Mouse (Mus musculus) spleen, adult 2 months (tissue): Measurements from ENCODE around the gene Phactr3. TPM values are rescaled to one million over a fixed set of nuclear protein-coding genes. Genes with fewer than 3 reads are reported as not detected.

ENCODE experiments used
- DNase-seq, 2 experiments: peaks; one replicate each; pipeline versions ENCODE4 v3.0.0 to v3.0.0-alpha.2; 2012 to 2021; ENCODE audit warnings: low spot score in 2 of 2, low read depth in 1 of 2
- H3K27ac ChIP-seq: fragments of 200-500 bp; 2 replicates; pipeline ENCODE4 v1.5.1; 2012; ENCODE audit warnings: low read length, inconsistent platforms; ENCODE audit not compliant: insufficient read depth
- H3K27me3 ChIP-seq: fragments of 200-500 bp; 2 replicates; pipeline ENCODE4 v1.6.1; 2012; ENCODE audit warnings: mild to moderate bottlenecking, moderate library complexity, low read length, inconsistent platforms; ENCODE audit not compliant: control insufficient read depth, insufficient read depth
- H3K36me3 ChIP-seq: fragments of 200-500 bp; 2 replicates; pipeline ENCODE4 v1.6.1; 2012; ENCODE audit warnings: mild to moderate bottlenecking, low read length, inconsistent platforms; ENCODE audit not compliant: control insufficient read depth, insufficient read depth
- H3K4me1 ChIP-seq: fragments of 200-500 bp; 2 replicates; pipeline ENCODE4 v1.6.1; 2011; ENCODE audit warnings: inconsistent platforms; ENCODE audit not compliant: control insufficient read depth, insufficient read depth, insufficient read length
- H3K4me3 ChIP-seq: fragments of 200-500 bp; 2 replicates; pipeline ENCODE4 v1.5.1; 2011; ENCODE audit warnings: mild to moderate bottlenecking, inconsistent platforms; ENCODE audit not compliant: insufficient read depth, insufficient read length; ENCODE audit errors: extremely low read depth
- CTCF ChIP-seq: fragments of 200-500 bp; IDR thresholded peaks from 2 replicates; pipeline ENCODE4 v1.5.1; 2011; ENCODE audit warnings: mild to moderate bottlenecking, inconsistent platforms; ENCODE audit not compliant: insufficient read depth, insufficient read length, insufficient replicate concordance; ENCODE audit errors: extremely low read depth
- POLR2A ChIP-seq: fragments of 200-500 bp; IDR thresholded peaks from 2 replicates; pipeline ENCODE4 v1.6.1; 2011; ENCODE audit warnings: low read depth, low read length, inconsistent platforms
- WGBS: fragments of 180-500 bp; shearing (Covaris S2); methylation state at CpG from one replicate; pipeline ENCODE4 v1.1.7; 2018; 5-methylcytosine and 5-hydroxymethylcytosine counted together
- polyA plus RNA-seq: library from polyadenylated mRNA; depleted of rRNA; stranded (reverse); fragments of >200 nt; gene quantifications from 2 replicates; pipeline ENCODE4 v1.2.3, GENCODE M21; 2012

Phactr3 gene
- polyA plus RNA-seq, 1 experiment = 0.54 TPM

GRCm38 (mm10) chr2:178233487-178233886 is 114.7 kb downstream of the Phactr3 start:
- no peak for DNase-seq
- no peaks in the 10 kb centered on the region for H3K4me1 ChIP-seq
- TF ChIP-seq POLR2A (no peak), CTCF (no peak)
- H3K27ac ChIP-seq = no peak overlapping the region
- H3K27me3 ChIP-seq = no peaks in the 10 kb centered on the region
- WGBS = 85% methylated on average over 5 of the region's 5 CpGs
- no peaks in the 10 kb centered on the region for H3K36me3 ChIP-seq
- H3K4me3 ChIP-seq = no peak overlapping the region

DNA sequence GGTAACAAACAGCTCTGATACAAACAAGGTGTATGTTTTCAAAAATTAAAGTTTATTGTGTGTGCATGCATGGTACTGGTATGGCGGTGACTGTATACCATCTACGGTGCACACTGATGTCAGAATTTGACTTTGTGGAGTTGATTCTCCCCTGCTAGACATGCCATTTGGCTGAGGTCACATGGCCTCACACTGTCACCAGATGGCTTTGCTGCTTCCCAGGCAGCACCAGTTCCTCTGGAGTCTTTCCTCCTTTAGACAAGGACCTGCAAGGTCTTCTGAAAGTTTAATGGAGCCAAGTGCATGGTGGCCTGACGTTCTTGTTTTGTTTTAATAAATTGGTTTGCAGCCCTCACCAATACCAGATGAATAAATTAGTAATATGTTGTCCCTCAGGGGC is 118.3 kb downstream of the Phactr3 start:
- TF ChIP-seq CTCF (no peak), POLR2A (no peak)
- Histone ChIP-seq H3K27ac (no peak overlapping the region), H3K27me3 (no peaks in the 10 kb centered on the region), H3K4me1 (no peaks in the 10 kb centered on the region), H3K4me3 (no peak overlapping the region), H3K36me3 (no peaks in the 10 kb centered on the region)
- WGBS = 95% methylated on average over 3 of the region's 3 CpGs
- DNase-seq = no peak

DNA sequence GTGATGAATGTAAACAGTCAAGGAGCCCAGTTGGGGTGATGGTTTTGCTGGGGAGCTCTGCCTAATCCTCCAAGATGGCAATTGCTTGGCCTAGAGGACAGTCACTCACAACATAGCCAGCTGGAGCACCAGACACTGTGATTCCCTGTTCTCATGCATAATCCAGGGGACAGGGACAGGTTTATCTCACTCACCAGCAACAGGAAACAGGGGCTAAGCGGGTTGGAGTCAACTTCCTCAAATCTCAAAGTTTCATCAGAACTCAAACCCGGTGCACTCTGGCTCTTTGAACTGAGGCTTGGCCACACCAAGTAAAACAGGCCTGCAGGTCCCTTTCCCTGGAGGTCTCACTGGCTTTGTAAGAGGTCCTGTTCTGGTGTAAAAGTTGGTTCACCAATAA is 119.7 kb downstream of the Phactr3 start:
- DNase-seq = no peak
- H3K4me1 ChIP-seq = no peaks in the 10 kb centered on the region
- WGBS = 7% methylated on average over 2 of the region's 2 CpGs
- no peak for TF ChIP-seq POLR2A
- TF ChIP-seq CTCF = no peak
- H3K27ac ChIP-seq = no peak overlapping the region
- H3K36me3 ChIP-seq = no peaks in the 10 kb centered on the region
- no peak overlapping the region for H3K4me3 ChIP-seq
- H3K27me3 ChIP-seq = no peaks in the 10 kb centered on the region

DNA sequence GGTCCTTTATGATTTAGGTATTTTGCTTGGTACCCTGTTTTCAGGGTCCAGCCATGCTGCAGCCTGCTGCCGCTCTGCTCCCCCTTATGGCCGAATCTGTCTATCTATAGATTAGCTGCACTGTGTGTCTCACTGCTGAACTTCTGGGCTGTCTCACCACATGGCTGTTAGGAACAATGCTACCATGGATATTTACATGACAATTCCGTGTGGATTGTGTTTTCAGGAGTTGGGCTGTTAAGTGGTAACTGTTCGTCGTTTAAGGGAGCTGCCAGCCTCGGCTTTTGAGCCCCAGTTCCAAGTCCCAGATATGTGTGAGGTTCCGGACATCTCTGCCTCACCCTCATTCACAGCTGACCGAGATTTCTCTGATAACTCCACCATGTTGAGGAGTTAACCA is 122.1 kb downstream of the Phactr3 start:
- H3K36me3 ChIP-seq = no peaks in the 10 kb centered on the region
- no peak overlapping the region for H3K4me3 ChIP-seq
- no peak overlapping the region for H3K27ac ChIP-seq
- no peak for DNase-seq
- TF ChIP-seq CTCF (no peak), POLR2A (no peak)
- 78% methylated on average over 8 of the region's 8 CpGs for WGBS
- H3K4me1 ChIP-seq = no peaks in the 10 kb centered on the region
- no peaks in the 10 kb centered on the region for H3K27me3 ChIP-seq

GRCm38 (mm10) chr2:178241374-178241773 is 122.6 kb downstream of the Phactr3 start:
- Histone ChIP-seq H3K4me1 (no peaks in the 10 kb centered on the region), H3K36me3 (no peaks in the 10 kb centered on the region), H3K27ac (no peak overlapping the region), H3K4me3 (no peak overlapping the region), H3K27me3 (no peaks in the 10 kb centered on the region)
- no peak for DNase-seq
- 82% methylated on average over 3 of the region's 3 CpGs for WGBS
- TF ChIP-seq CTCF (no peak), POLR2A (no peak)

DNA sequence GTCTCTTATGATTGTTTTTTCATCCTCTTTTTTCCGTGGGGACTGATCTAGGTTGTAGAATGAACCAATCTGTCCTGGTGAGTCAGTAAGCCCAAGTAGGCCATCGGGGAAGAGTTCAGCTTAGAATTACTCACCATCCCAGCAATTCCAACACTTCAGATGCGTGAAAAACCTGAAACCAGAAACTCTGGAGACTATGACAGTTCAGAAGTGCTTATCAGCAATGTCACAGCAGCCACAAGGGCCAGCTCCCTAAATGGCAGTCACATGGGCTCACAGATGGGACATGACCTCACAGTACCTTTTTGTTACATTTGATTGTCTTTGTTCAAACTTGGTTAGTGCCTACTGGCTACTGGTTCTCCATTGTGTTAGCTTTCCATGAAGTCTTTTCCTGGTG is 124.2 kb downstream of the Phactr3 start:
- Histone ChIP-seq H3K4me1 (no peaks in the 10 kb centered on the region), H3K27ac (no peak overlapping the region), H3K4me3 (no peak overlapping the region), H3K36me3 (no peaks in the 10 kb centered on the region), H3K27me3 (no peaks in the 10 kb centered on the region)
- WGBS = 66% methylated on average over 3 of the region's 3 CpGs
- TF ChIP-seq POLR2A = no peak
- TF ChIP-seq CTCF = no peak
- DNase-seq = no peak

DNA sequence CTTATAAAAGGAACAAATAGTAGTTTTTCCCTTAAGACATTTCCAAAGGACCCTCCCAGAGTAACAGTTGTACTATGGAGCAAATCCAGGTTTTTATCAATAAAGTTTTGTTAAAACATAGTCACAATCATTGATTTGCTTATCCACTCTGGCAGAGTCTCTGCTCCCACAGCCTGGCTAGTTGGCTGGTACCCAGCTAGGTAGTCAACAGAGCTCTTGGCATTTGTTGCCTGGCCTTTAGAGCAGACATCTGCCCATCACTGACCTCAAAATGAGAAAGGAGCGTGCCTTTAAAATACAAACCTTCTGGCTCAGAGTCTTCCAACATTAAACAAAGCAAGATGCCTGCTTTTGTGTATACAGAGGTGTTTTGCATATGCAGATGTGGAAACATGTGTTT is 126.1 kb downstream of the Phactr3 start:
- H3K4me3 ChIP-seq = no peak overlapping the region
- 85% methylated on average over 1 of the region's 1 CpGs for WGBS
- H3K27me3 ChIP-seq = no peaks in the 10 kb centered on the region
- no peaks in the 10 kb centered on the region for H3K4me1 ChIP-seq
- no peak overlapping the region for H3K27ac ChIP-seq
- no peak for TF ChIP-seq POLR2A
- no peak for TF ChIP-seq CTCF
- DNase-seq = no peak
- no peaks in the 10 kb centered on the region for H3K36me3 ChIP-seq
